Mouse (Mus musculus) G1E (cell line): ENCODE results near the gene Dpp9.

Experiments
- CTCF ChIP-seq: IDR thresholded peaks from 2 replicates; pipeline ENCODE4 v1.5.1; 2012; ENCODE audit warnings: low read depth, low read length, inconsistent platforms, mixed read lengths
- GATA1 ChIP-seq: IDR thresholded peaks from 2 replicates; pipeline ENCODE4 v1.6.1; 2012; ENCODE audit warnings: borderline replicate concordance, low read length, inconsistent platforms, mixed read lengths
- TAL1 ChIP-seq: conservative IDR thresholded peaks from 2 replicates; pipeline ENCODE4 v1.6.1; 2012; ENCODE audit warnings: low read depth, low read length, inconsistent platforms, mixed read lengths

- TF ChIP-seq CTCF (no peak), GATA1 (no peak), TAL1 (no peak)
Measured at GRCm38 (mm10) chr17:56162231-56162774, 56.4 kb downstream of the Dpp9 start, which contains the start of gene Tnfaip8l1.
